Mouse (Mus musculus) activated CD4-positive, CD25-positive, alpha-beta regulatory T cell, adult 9 weeks (primary cell): ENCODE results near the gene Pex19. TPM values are rescaled to one million over a fixed set of nuclear protein-coding genes. Genes with fewer than 3 reads are reported as not detected.

Experiments used
- polyA plus RNA-seq: library from polyadenylated mRNA; unstranded; fragments of 100-300 nt; shearing (Covaris generic); gene quantifications from one replicate; pipeline ENCODE4 v1.2.1, GENCODE M21; 2017

Pex19 gene
- 58.4 TPM for polyA plus RNA-seq

DNA sequence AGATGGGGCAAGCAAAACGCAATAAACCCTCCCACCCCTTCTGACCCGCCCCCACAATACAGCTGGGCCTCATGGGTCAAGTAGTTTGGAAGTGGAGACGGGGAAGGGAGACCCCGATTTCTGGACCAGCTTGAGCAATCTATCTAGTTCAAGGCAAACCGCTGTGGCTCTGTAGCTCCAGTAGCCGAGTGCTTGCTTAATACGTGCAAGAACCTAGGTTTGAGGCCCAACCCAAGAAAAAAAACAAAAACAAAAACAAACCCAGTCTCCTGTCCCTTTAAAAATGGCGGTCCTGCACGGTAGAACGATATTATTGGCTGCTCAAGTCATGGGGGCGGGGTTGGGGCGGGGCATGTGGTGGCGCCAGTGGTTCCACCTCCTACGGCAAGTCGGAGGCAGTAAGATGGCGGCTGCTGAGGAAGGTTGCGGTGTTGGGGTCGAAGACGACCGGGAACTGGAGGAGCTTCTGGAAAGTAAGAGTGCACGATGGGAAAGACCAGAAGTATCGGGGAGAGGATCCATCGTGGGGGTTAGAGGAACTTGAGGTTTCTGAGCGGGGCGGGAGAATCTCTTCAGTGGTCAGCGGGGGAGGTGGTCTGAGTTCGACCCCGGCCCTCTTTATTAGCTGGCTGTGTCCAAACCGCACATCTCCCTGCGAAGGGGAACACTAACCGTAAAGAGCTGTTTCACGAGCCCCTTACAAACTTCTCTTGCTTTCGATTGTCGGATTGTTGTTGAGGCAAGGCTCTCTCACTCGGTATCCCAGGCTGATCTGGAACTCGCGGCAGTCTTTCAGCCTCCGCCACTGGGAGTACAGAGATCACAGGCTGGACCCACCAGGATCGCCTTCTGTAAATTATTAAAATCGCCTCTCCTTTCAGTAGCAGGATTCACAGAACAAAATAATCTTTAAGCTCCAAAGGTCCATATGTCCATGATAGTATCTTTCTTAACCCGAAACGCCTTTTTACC lies at the start of gene Pex19:
Gene Pex19, plus strand, starts transcription at position 380 of the 972 bp plus-strand sequence.

GRCm38 (mm10) chr1:172082101-172082898 lies 44.3 kb upstream of the Pex19 start, which contains the start of the genes Copa and Ncstn:
Gene Copa, plus strand, starts transcription at chr1:172082529.
Gene Ncstn, minus strand, starts transcription at chr1:172082795.

GRCm38 (mm10) chr1:172147835-172148278 lies 21.3 kb downstream of the Pex19 start, which contains the start of gene Dcaf8:
Gene Dcaf8, plus strand, starts transcription at chr1:172148084.

Other genes with a start within 250 kb of the Pex19 start
- 0.60 TPM for gene Gm10521, start 231.1 kb upstream of the Pex19 start, polyA plus RNA-seq
- 624 TPM for gene Slamf6, start 209.2 kb upstream of the Pex19 start, polyA plus RNA-seq
- gene Vangl2, start 98.3 kb upstream of the Pex19 start, polyA plus RNA-seq = 2.4 TPM
- not detected for gene Nhlh1, start 69.2 kb upstream of the Pex19 start, polyA plus RNA-seq
- 274 TPM for gene Copa, start 44.2 kb upstream of the Pex19 start, polyA plus RNA-seq
- gene Ncstn, start 44.0 kb upstream of the Pex19 start, polyA plus RNA-seq = 157 TPM
- 165 TPM for gene Dcaf8, start 21.3 kb downstream of the Pex19 start, polyA plus RNA-seq
- gene Pea15a, start 80.0 kb downstream of the Pex19 start, polyA plus RNA-seq = 75.5 TPM
- gene Casq1, start 93.1 kb downstream of the Pex19 start, polyA plus RNA-seq = not detected
- gene Atp1a4, start 131.7 kb downstream of the Pex19 start, polyA plus RNA-seq = not detected
- gene Igsf8, start 134.9 kb downstream of the Pex19 start, polyA plus RNA-seq = 34.4 TPM
- gene Atp1a2, start 171.3 kb downstream of the Pex19 start, polyA plus RNA-seq = 0.98 TPM
- 0.07 TPM for gene Kcnj9, start 202.6 kb downstream of the Pex19 start, polyA plus RNA-seq
- 0.09 TPM for gene Kcnj10, start 214.5 kb downstream of the Pex19 start, polyA plus RNA-seq
- gene Pigm, start 249.8 kb downstream of the Pex19 start, polyA plus RNA-seq = 10.5 TPM